Mouse (Mus musculus) retina, postnatal 1 day (tissue): ENCODE measurements around the gene Samd9l.
"Not testable (repeated sequence)": the region's sequence is repeated elsewhere in the genome, so short reads cannot be mapped to it uniquely, and the experiment has no call there.

Source experiments
- DNase-seq: peaks from one replicate; pipeline ENCODE4 v3.0.0-alpha.2; 2012

Gene Samd9l

GRCm38 (mm10) chr6:3399340-3400068, at the start of gene Samd9l:
TSS of gene Samd9l (minus strand) at chr6:3399572.
- DNase-seq: peak; percentile 1

- DNase-seq: peak; percentile 75
Measured at GRCm38 (mm10) chr6:3447404-3447803, 48.0 kb upstream of the Samd9l start.

GRCm38 (mm10) chr6:3443905-3444304, 44.5 kb upstream of the Samd9l start:
- DNase-seq: peak; percentile 9

GRCm38 (mm10) chr6:3436087-3436486, 36.7 kb upstream of the Samd9l start:
- no peak for DNase-seq

GRCm38 (mm10) chr6:3430976-3431375, 31.6 kb upstream of the Samd9l start:
- DNase-seq: not testable (repeated sequence)

GRCm38 (mm10) chr6:3427047-3427446, 27.7 kb upstream of the Samd9l start:
- DNase-seq: no peak

GRCm38 (mm10) chr6:3425333-3425732, 26.0 kb upstream of the Samd9l start:
- not testable (repeated sequence) for DNase-seq

GRCm38 (mm10) chr6:3424613-3425277, 25.4 kb upstream of the Samd9l start:
- not testable (repeated sequence) for DNase-seq

GRCm38 (mm10) chr6:3397182-3397906, 2.0 kb downstream of the Samd9l start:
- not testable (repeated sequence) for DNase-seq

- DNase-seq: not testable (repeated sequence)
Measured at GRCm38 (mm10) chr6:3395921-3396611, 3.3 kb downstream of the Samd9l start.

GRCm38 (mm10) chr6:3389995-3390394, 9.4 kb downstream of the Samd9l start:
- no peak for DNase-seq

GRCm38 (mm10) chr6:3386565-3386964, 12.8 kb downstream of the Samd9l start:
- DNase-seq: no peak

GRCm38 (mm10) chr6:3384816-3385215, 14.6 kb downstream of the Samd9l start:
- DNase-seq: not testable (repeated sequence)

- DNase-seq: not testable (repeated sequence)
Measured at GRCm38 (mm10) chr6:3384115-3384791, 15.1 kb downstream of the Samd9l start.

- DNase-seq: no peak
Measured at GRCm38 (mm10) chr6:3379146-3379545, 20.2 kb downstream of the Samd9l start.

- no peak for DNase-seq
Measured at GRCm38 (mm10) chr6:3376687-3377086, 22.7 kb downstream of the Samd9l start.

GRCm38 (mm10) chr6:3369527-3369926, 29.8 kb downstream of the Samd9l start:
- DNase-seq: no peak

- not testable (repeated sequence) for DNase-seq
Measured at GRCm38 (mm10) chr6:3365609-3366008, 33.8 kb downstream of the Samd9l start.

GRCm38 (mm10) chr6:3345924-3346597, 53.3 kb downstream of the Samd9l start:
- peak; percentile 19 for DNase-seq

GRCm38 (mm10) chr6:3345043-3345639, 54.2 kb downstream of the Samd9l start:
- not testable (repeated sequence) for DNase-seq

- DNase-seq: not testable (repeated sequence)
Measured at GRCm38 (mm10) chr6:3343603-3344247, 55.6 kb downstream of the Samd9l start.
